Mouse (Mus musculus) CH12.LX (cell line): ENCODE results near the gene Vwce. TPM values are rescaled to one million over a fixed set of nuclear protein-coding genes. Genes with fewer than 3 reads are reported as not detected.

Experiments used
- DNase-seq: peaks from one replicate; pipeline ENCODE4 v3.0.0-alpha.2; 2013; ENCODE audit errors: extremely low read depth
- H3K27ac ChIP-seq: 2 replicates; pipeline ENCODE4 v1.5.1; 2012; ENCODE audit warnings: low read depth, mild to moderate bottlenecking, control low read depth, moderate library complexity; ENCODE audit not compliant: insufficient read depth
- H3K27me3 ChIP-seq: replicated peaks from 2 replicates; pipeline ENCODE3; 2012; ENCODE audit warnings: inconsistent platforms
- H3K36me3 ChIP-seq, 2 experiments: replicated peaks in 1 of 2; 2 replicates each; pipeline versions ENCODE3 to v1.6.1; 2012; ENCODE audit warnings: inconsistent platforms in 1 of 2, low read length in 1 of 2, mild to moderate bottlenecking in 1 of 2, mixed read lengths in 1 of 2, moderate library complexity in 1 of 2; ENCODE audit not compliant: control insufficient read depth in 1 of 2, insufficient read depth in 1 of 2
- H3K4me1 ChIP-seq, 2 experiments: 2 replicates each; pipeline ENCODE4 v1.6.1; 2012; ENCODE audit warnings: inconsistent platforms in 1 of 2, moderate library complexity in 1 of 2; ENCODE audit not compliant: insufficient read depth in 2 of 2, control insufficient read depth in 1 of 2
- H3K4me2 ChIP-seq: 2 replicates; pipeline ENCODE4 v1.6.1; 2012; ENCODE audit warnings: low read depth, mild to moderate bottlenecking, control low read depth; ENCODE audit not compliant: poor library complexity, insufficient read depth, severe bottlenecking
- H3K4me3 ChIP-seq, 3 experiments: fragments of 150-350 bp in 1 of 3; sonication (generic) in 1 of 3; replicated peaks in 1 of 3; 2 replicates each; pipeline versions ENCODE3 to v1.5.1; 2011 to 2012; ENCODE audit warnings: low read depth in 2 of 3, low read length in 2 of 3, mild to moderate bottlenecking in 2 of 3, moderate library complexity in 2 of 3, control low read depth in 1 of 3, improper control_type of control experiment in 1 of 3, inconsistent platforms in 1 of 3, mixed read lengths in 1 of 3; ENCODE audit not compliant: poor library complexity in 1 of 3
- H3K79me2 ChIP-seq: replicated peaks from 2 replicates; pipeline ENCODE4 v1.6.1; 2012; ENCODE audit warnings: mild to moderate bottlenecking, moderate library complexity; ENCODE audit not compliant: control insufficient read depth, poor library complexity, insufficient read depth, severe bottlenecking; ENCODE audit errors: extremely low read depth
- H3K9ac ChIP-seq: 2 replicates; pipeline ENCODE4 v1.6.1; 2012; ENCODE audit warnings: low read depth, mild to moderate bottlenecking, control low read depth, moderate library complexity; ENCODE audit not compliant: insufficient read depth
- H3K9me3 ChIP-seq: replicated peaks from 2 replicates; pipeline ENCODE3; 2012; ENCODE audit warnings: low read length, inconsistent platforms, mixed read lengths
- CHD1 ChIP-seq: IDR thresholded peaks from 2 replicates; pipeline ENCODE4 v1.6.1; 2012; ENCODE audit warnings: low read depth, low read length, improper control_type of control experiment, inconsistent platforms
- CTCF ChIP-seq, 2 experiments: IDR thresholded peaks in 1 of 2; conservative IDR thresholded peaks in 1 of 2; 2 replicates each; pipeline ENCODE4 v1.5.1; 2011 to 2012; ENCODE audit warnings: low read depth in 2 of 2, low read length in 2 of 2, improper control_type of control experiment in 1 of 2, inconsistent platforms in 1 of 2, mild to moderate bottlenecking in 1 of 2, moderate library complexity in 1 of 2
- E2F4 ChIP-seq: IDR thresholded peaks from 2 replicates; pipeline ENCODE4 v1.6.1; 2011; ENCODE audit warnings: low read depth, low read length, improper control_type of control experiment; ENCODE audit not compliant: insufficient replicate concordance
- ELF1 ChIP-seq: IDR thresholded peaks from 2 replicates; pipeline ENCODE4 v1.6.1; 2014; ENCODE audit warnings: low read depth, mild to moderate bottlenecking, inconsistent platforms, low read length, improper control_type of control experiment
- EP300 ChIP-seq: IDR thresholded peaks from 2 replicates; pipeline ENCODE4 v1.6.1; 2011; ENCODE audit warnings: low read length, improper control_type of control experiment
- IRF4 ChIP-seq: IDR thresholded peaks from 2 replicates; pipeline ENCODE4 v1.6.1; 2014; ENCODE audit warnings: low read depth, mild to moderate bottlenecking, inconsistent platforms, low read length, improper control_type of control experiment
- JUND ChIP-seq: conservative IDR thresholded peaks from 2 replicates; pipeline ENCODE4 v1.6.1; 2011; ENCODE audit warnings: low read depth, low read length, improper control_type of control experiment
- KAT2A ChIP-seq: IDR thresholded peaks from 2 replicates; pipeline ENCODE4 v1.6.1; 2012; ENCODE audit warnings: low read length, improper control_type of control experiment, inconsistent platforms; ENCODE audit not compliant: insufficient replicate concordance
- MAFK ChIP-seq: IDR thresholded peaks from 2 replicates; pipeline ENCODE4 v1.6.1; 2011; ENCODE audit warnings: low read length, improper control_type of control experiment; ENCODE audit not compliant: insufficient replicate concordance
- MEF2A ChIP-seq: IDR thresholded peaks from 2 replicates; pipeline ENCODE4 v1.6.1; 2014; ENCODE audit warnings: low read depth, mild to moderate bottlenecking, inconsistent platforms, low read length, improper control_type of control experiment, borderline replicate concordance
- MXI1 ChIP-seq: IDR thresholded peaks from 2 replicates; pipeline ENCODE4 v1.6.1; 2011; ENCODE audit warnings: mild to moderate bottlenecking, low read depth, low read length, improper control_type of control experiment
- NELFE ChIP-seq: IDR thresholded peaks from 2 replicates; pipeline ENCODE4 v1.6.1; 2011; ENCODE audit warnings: low read depth, low read length, improper control_type of control experiment
- NRF1 ChIP-seq: IDR thresholded peaks from 2 replicates; pipeline ENCODE4 v1.6.1; 2014; ENCODE audit warnings: low read depth, mild to moderate bottlenecking, inconsistent platforms, low read length, improper control_type of control experiment, moderate library complexity
- PAX5 ChIP-seq: IDR thresholded peaks from 2 replicates; pipeline ENCODE4 v1.6.1; 2012; ENCODE audit warnings: low read length, inconsistent platforms, mixed read lengths
- POLR2A ChIP-seq: IDR thresholded peaks from 2 replicates; pipeline ENCODE4 v1.6.1; 2011; ENCODE audit warnings: low read depth, mild to moderate bottlenecking, improper control_type of control experiment, low read length
- RCOR1 ChIP-seq: conservative IDR thresholded peaks from 2 replicates; pipeline ENCODE4 v1.6.1; 2012; ENCODE audit warnings: low read depth, mild to moderate bottlenecking, inconsistent platforms, low read length, improper control_type of control experiment
- SIN3A ChIP-seq: IDR thresholded peaks from 2 replicates; pipeline ENCODE4 v1.6.1; 2012; ENCODE audit warnings: low read length, improper control_type of control experiment, inconsistent platforms
- TBP ChIP-seq: conservative IDR thresholded peaks from 2 replicates; pipeline ENCODE4 v1.6.1; 2011; ENCODE audit warnings: low read depth, low read length, improper control_type of control experiment
- UBTF ChIP-seq: IDR thresholded peaks from 2 replicates; pipeline ENCODE4 v1.6.1; 2012; ENCODE audit warnings: low read depth, mild to moderate bottlenecking, inconsistent platforms, low read length, improper control_type of control experiment, moderate library complexity
- USF1 ChIP-seq: IDR thresholded peaks from 2 replicates; pipeline ENCODE4 v1.6.1; 2014; ENCODE audit warnings: low read depth, mild to moderate bottlenecking, inconsistent platforms, low read length, improper control_type of control experiment
- USF2 ChIP-seq: conservative IDR thresholded peaks from 2 replicates; pipeline ENCODE4 v1.6.1; 2011; ENCODE audit warnings: low read depth, low read length, improper control_type of control experiment
- dilution Hi-C: fragments of 300-500 bp; cut with MboI; formaldehyde crosslinking; loops from 2 replicates; pipeline ENCODE4 v1.14.3; 2020; ENCODE audit warnings: low sequenced_read_pairs; ENCODE audit not compliant: extremely low pct_unique_long_range_greater_than_20kb, extremely low pct_ligation_motif_present
- in situ Hi-C: fragments of 300-500 bp; cut with MboI; formaldehyde crosslinking; loops from 3 replicates; pipeline ENCODE4 v1.14.3; 2019; ENCODE audit warnings: low sequenced_read_pairs, low pct_ligation_motif_present, low pct_unique_long_range_greater_than_20kb, mixed read lengths
- polyA plus RNA-seq: library from polyadenylated mRNA; unstranded; fragments of >175 nt; gene quantifications from 2 replicates; pipeline ENCODE4 v1.2.1, GENCODE M21; 2012; ENCODE audit warnings: low read depth; ENCODE audit not compliant: insufficient read length
- total RNA-seq, 2 experiments: library from RNA; depleted of rRNA; stranded (reverse); fragments of 300-350 nt in 1 of 2; fragments of >200 nt in 1 of 2; gene quantifications; 2 replicates each; pipeline ENCODE4 v1.2.3; 2012 to 2014

Gene Vwce
- total and polyA plus RNA-seq, 3 experiments, result 0.04 to 1.3 (median 0.13) TPM

DNA sequence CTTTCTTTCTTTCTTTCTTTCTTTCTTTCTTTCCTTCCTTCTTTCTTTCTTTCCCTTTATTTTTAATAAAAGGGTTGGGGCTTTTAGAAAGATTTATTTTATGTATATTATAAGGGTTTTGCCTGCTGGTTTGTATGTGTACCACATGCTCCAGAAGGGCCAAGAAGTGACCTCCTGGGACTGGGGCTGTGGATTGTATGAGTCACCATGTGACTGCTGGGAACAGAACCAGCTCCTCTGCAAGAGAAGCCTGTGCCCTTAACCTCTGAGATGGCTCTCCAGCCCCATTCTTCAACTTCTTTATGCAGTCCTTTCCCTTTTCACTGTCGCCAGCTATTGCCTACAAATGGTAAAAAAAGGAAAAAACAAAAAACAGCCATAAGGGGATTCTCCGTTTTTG, 11.6 kb downstream of the Vwce start:
- H3K27me3 ChIP-seq, result no peaks in the 10 kb centered on the region
- no peak for TF ChIP-seq JUND
- H3K4me2 ChIP-seq, result no peak overlapping the region
- dilution Hi-C loops (no loop called here), in situ Hi-C loops (no loop called here)
- H3K9ac ChIP-seq, result no peak overlapping the region
- DNase-seq, result peak; percentile 17
- peaks cover 0 to 12% of the 10 kb centered on the region in 2 experiments for H3K36me3 ChIP-seq
- H3K27ac ChIP-seq, result no peak overlapping the region
- H3K9me3 ChIP-seq, result no peaks in the 10 kb centered on the region
- H3K4me1 ChIP-seq, result peaks cover 2 to 15% of the 10 kb centered on the region in 2 experiments
- no peak overlapping the region for H3K4me3 ChIP-seq
- H3K79me2 ChIP-seq, result no peaks in the 10 kb centered on the region

DNA sequence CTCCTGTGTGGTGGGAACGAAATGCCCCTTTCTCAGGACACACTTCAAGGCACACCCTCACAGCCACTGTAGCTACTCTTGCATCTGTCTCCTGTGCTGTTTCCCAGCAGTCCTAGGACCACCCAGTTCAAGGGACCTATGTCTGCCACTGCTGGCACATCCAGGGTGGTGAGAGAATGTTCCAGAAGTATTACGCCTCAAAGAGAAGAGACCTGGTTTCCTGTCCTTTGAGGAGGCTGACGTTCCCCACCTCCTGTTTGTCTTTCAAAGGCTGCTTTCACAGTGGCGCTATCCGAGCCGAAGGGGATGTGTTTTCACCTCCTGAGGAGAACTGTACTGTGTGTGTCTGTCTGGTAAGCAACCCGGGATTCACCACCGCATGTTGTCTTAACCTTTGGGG, 14.1 kb downstream of the Vwce start:
- Histone ChIP-seq H3K4me3 (no peak overlapping the region), H3K4me2 (no peak overlapping the region), H3K4me1 (peaks cover 4 to 30% of the 10 kb centered on the region in 2 experiments), H3K27me3 (no peaks in the 10 kb centered on the region), H3K79me2 (no peaks in the 10 kb centered on the region), H3K9me3 (no peaks in the 10 kb centered on the region), H3K9ac (no peak overlapping the region), H3K27ac (no peak overlapping the region), H3K36me3 (peaks cover 0 to 11% of the 10 kb centered on the region in 2 experiments)
- in situ Hi-C loops, result no loop called here
- DNase-seq, result no peak
- dilution Hi-C loops, result no loop called here
- no peak for TF ChIP-seq MEF2A
- TF ChIP-seq EP300, result no peak
- no peak for TF ChIP-seq UBTF
- TF ChIP-seq CTCF (conservative IDR thresholded peaks at IDR 0.05 in 1 of 2, IDR thresholded peaks at IDR 0.05 in 1 of 2; ENCODE audit: low read depth in 2 of 2, low read length in 2 of 2), result no peak
- TF ChIP-seq TBP, result no peak

DNA sequence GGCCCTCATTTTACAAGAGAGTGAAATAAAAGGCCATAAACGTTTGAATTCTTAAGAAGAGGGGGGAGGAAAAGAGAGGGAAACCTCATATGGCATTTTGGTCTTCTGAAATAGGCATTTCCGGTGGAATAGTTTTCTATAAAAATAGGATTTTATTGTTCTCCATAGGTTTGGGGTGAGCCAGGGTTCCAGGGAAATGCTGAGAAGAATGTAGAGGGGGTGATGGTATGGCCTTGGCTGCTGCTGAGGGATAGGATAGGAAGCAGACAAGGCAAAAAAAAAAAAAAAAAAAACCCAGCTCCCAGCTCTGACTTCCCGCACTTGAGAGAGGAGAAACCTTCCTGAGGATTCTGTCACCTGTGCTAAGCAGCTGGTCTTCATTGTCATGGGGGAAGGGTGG, 22.0 kb downstream of the Vwce start:
- Histone ChIP-seq H3K4me1 (peaks cover 5 to 14% of the 10 kb centered on the region in 2 experiments), H3K4me2 (no peak overlapping the region), H3K9ac (no peak overlapping the region), H3K36me3 (peaks cover 0 to 26% of the 10 kb centered on the region in 2 experiments), H3K27me3 (no peaks in the 10 kb centered on the region), H3K4me3 (no peak overlapping the region), H3K79me2 (no peaks in the 10 kb centered on the region), H3K27ac (no peak overlapping the region), H3K9me3 (no peaks in the 10 kb centered on the region)
- dilution Hi-C loops, result no loop called here
- DNase-seq, result no peak
- in situ Hi-C loops, result no loop called here
- TF ChIP-seq NELFE (no peak), ELF1 (no peak), USF2 (no peak), EP300 (no peak), SIN3A (no peak), MEF2A (no peak), PAX5 (no peak), POLR2A (no peak), E2F4 (no peak), KAT2A (no peak), TBP (no peak), MXI1 (no peak), CHD1 (no peak), RCOR1 (no peak), USF1 (no peak), IRF4 (no peak), NRF1 (no peak), MAFK (no peak)
